Mouse (Mus musculus) stomach, postnatal 0 days (tissue): ENCODE measurements at regions not wholly inside any gene's neighbourhood (a gene's known extent, or its start where the extent isn't known, plus 50 kb on each side); places are given as distances from the start of the nearest gene placed in this dataset.

Experiments
- CTCF ChIP-seq: IDR thresholded peaks from 2 replicates; pipeline ENCODE4 v1.5.1; 2016; ENCODE audit warnings: antibody characterized with exemption, low read depth, mild to moderate bottlenecking, moderate library complexity
- EP300 ChIP-seq: optimal IDR thresholded peaks from 2 replicates; pipeline ENCODE3; 2016; ENCODE audit warnings: antibody characterized with exemption

DNA sequence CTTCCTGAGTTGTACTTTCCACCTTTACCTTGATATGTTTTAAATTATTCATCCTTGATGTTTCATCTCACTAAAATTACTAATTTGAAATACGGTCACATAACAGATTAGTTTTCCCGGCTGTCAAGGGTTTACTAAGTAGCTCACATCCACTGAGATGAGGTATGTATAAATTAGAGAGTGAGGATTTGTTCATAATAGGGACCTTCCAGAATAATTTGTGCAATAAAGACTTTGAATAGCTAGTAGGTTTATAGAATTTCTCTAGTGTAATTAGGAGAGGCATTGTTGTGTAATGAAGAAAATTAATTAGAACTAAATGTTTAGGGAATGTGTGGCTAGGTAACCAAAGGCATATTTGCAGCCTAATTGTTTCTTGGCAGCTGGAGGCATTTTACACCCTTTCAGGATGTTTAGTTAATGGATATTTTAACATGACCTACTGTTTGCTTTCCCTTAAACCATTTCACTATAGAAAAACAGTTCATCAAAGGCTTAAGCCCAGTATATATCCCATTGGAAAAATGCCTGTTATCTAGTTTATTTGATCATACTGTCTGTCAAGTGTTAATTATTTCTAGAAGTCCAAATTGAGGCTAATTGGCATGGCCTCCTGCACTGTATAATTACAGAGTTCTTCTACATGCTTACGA lies 70.8 kb downstream of the Mat2b start:
- TF ChIP-seq CTCF = no peak
- no peak for TF ChIP-seq EP300
